Mouse (Mus musculus) G1E (cell line): ENCODE data around the gene Rnf185. TPM values are rescaled to one million over a fixed set of nuclear protein-coding genes. Genes with fewer than 3 reads are reported as not detected.

ENCODE experiments used
- ATAC-seq: 2 replicates; pipeline ENCODE4 v1.8.0; 2016; ENCODE audit warnings: mild to moderate bottlenecking; ENCODE audit not compliant: insufficient number of reproducible peaks, poor library complexity, low FRiP score, severe bottlenecking; ENCODE audit errors: extremely low read depth
- DNase-seq: peaks from one replicate; pipeline ENCODE4 v3.0.0; 2012; ENCODE audit warnings: low spot score
- H3K27me3 ChIP-seq: 2 replicates; pipeline ENCODE4 v1.6.1; 2012; ENCODE audit warnings: mild to moderate bottlenecking, low read length, inconsistent platforms; ENCODE audit not compliant: insufficient read depth
- H3K36me3 ChIP-seq: replicated peaks from 2 replicates; pipeline ENCODE3; 2012; ENCODE audit warnings: mild to moderate bottlenecking, inconsistent platforms
- H3K4me1 ChIP-seq: 2 replicates; pipeline ENCODE4 v1.6.1; 2012; ENCODE audit warnings: low read depth, low read length, inconsistent platforms, mixed read lengths; ENCODE audit not compliant: insufficient read depth
- H3K4me3 ChIP-seq: 2 replicates; pipeline ENCODE4 v1.5.1; 2012; ENCODE audit warnings: low read depth, mild to moderate bottlenecking, inconsistent platforms, low read length, moderate library complexity, mixed read lengths
- H3K9me3 ChIP-seq: replicated peaks from 2 replicates; pipeline ENCODE4 v1.6.1; 2012; ENCODE audit warnings: inconsistent platforms
- CTCF ChIP-seq: IDR thresholded peaks from 2 replicates; pipeline ENCODE4 v1.5.1; 2012; ENCODE audit warnings: low read depth, low read length, inconsistent platforms, mixed read lengths
- GATA1 ChIP-seq: IDR thresholded peaks from 2 replicates; pipeline ENCODE4 v1.6.1; 2012; ENCODE audit warnings: borderline replicate concordance, low read length, inconsistent platforms, mixed read lengths
- GATA2 ChIP-seq: IDR thresholded peaks from 2 replicates; pipeline ENCODE4 v1.6.1; 2012; ENCODE audit warnings: low read depth, low read length, inconsistent platforms, borderline replicate concordance
- POLR2AphosphoS5 ChIP-seq: IDR thresholded peaks from 2 replicates; pipeline ENCODE4 v1.6.1; 2012; ENCODE audit warnings: low read depth, low read length, inconsistent platforms; ENCODE audit not compliant: insufficient replicate concordance
- TAL1 ChIP-seq: conservative IDR thresholded peaks from 2 replicates; pipeline ENCODE4 v1.6.1; 2012; ENCODE audit warnings: low read depth, low read length, inconsistent platforms, mixed read lengths
- polyA plus RNA-seq: library from polyadenylated mRNA; stranded (reverse); fragments of >175 nt; gene quantifications from 2 replicates; pipeline ENCODE4 v1.2.3, GENCODE M21; 2012
- total RNA-seq, 2 experiments: library from RNA; stranded (forward) in 1 of 2; stranded (reverse) in 1 of 2; fragments of 200-1000 nt in 1 of 2; fragments of >200 nt in 1 of 2; fragmentation: Nextera tagmentation in 1 of 2; gene quantifications; 2 replicates each; pipeline ENCODE4 v1.2.3; 2014 to 2017

Rnf185 gene
- total and polyA plus RNA-seq, 3 experiments: 2.7 to 17.4 (median 13.4) TPM

DNA sequence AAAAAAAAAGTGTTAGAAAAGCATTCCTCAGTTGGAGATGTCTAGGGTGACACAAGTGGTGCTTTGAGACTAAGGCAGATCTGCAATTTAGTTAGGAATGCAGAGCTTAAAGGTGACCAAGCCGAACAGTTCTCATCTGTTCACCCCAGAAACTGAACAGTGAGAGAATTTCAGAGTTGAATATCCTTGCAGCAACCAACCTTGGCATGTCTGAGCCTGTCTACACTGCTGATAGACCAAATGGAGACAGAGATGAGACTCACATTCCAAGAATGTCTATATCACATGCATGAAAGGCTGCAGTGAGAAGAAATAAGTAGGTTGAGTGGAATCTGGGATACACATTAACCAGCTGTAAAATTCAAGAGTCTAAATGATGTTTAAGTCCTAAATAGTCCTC is 14.5 kb downstream of the Rnf185 start:
- DNase-seq (no peak), ATAC-seq (no peak)
- peaks cover 15% of the 10 kb centered on the region for H3K36me3 ChIP-seq
- H3K27me3 ChIP-seq: no peaks in the 10 kb centered on the region
- H3K9me3 ChIP-seq: no peaks in the 10 kb centered on the region
- TF ChIP-seq CTCF: no peak
- TF ChIP-seq POLR2AphosphoS5: no peak
- no peak for TF ChIP-seq GATA1
- no peak for TF ChIP-seq TAL1
- TF ChIP-seq GATA2: no peak
- no peaks in the 10 kb centered on the region; the same call in 1 of the 2 replicates for H3K4me1 ChIP-seq
- H3K4me3 ChIP-seq: no peak overlapping the region

DNA sequence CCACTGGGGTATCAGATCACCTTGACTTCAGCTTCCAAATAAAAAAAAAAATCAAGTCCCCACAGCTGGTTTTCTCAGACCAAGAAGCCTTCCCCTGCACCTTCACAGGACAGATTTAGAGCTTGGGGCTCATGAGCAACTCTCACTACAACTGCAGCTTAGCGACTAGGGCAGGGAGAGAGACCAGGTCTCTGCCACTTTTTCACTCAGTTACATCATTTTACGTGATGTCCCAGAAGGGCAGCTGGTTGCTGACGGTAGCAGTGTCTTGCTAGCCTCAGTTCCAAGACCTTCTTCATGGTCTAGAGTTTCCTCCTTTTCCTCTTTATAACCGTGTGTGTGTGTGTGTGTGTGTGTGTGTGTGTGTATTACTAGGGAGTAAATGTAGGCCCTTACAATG is 18.4 kb downstream of the Rnf185 start:
- no peak overlapping the region for H3K4me3 ChIP-seq

DNA sequence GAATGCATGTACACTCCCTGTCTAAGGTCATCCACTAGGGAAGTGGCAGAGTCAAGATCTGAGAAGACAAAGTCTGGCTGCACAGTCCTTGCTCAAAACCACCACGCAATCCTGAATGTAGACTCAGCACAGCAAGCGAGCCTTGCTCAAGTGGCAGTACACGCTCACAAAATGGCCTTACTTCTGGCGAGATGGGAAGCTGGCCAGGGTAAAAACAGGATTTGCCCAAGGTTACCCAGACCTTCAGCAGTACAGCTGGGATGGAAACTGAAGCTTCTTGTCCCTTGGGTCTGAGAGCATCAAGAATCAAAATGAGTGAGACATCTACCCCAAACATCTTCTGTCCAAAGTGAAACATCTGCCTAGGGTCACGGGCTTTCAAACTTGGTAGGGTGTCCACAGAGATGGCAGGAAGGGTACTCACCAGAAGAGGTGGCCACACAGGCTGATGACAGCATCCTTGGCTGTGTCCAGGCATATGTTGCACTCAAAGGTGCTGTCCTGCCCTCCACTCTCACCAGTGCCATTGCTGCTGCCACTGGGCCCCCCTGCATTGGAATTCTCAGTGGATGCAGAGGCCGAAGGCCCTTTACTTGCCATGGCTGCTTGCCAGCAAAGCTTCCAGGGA is 20.1 kb downstream of the Rnf185 start:
- Histone ChIP-seq H3K9me3 (no peaks in the 10 kb centered on the region), H3K27me3 (no peaks in the 10 kb centered on the region), H3K4me3 (no peak overlapping the region), H3K4me1 (no peaks in the 10 kb centered on the region), H3K36me3 (peaks cover 24% of the 10 kb centered on the region)
- no peak for ATAC-seq
- DNase-seq: no peak
- TF ChIP-seq GATA1 (no peak), GATA2 (no peak), TAL1 (no peak), POLR2AphosphoS5 (no peak), CTCF (no peak)

More for the DNA sequence above, 18.4 kb downstream of the Rnf185 start:
- H3K27me3 ChIP-seq: no peaks in the 10 kb centered on the region
- no peak for DNase-seq
- no peaks in the 10 kb centered on the region for H3K4me1 ChIP-seq
- no peak for ATAC-seq
- no peaks in the 10 kb centered on the region for H3K9me3 ChIP-seq
- TF ChIP-seq POLR2AphosphoS5 (no peak), GATA1 (no peak), CTCF (no peak), TAL1 (no peak)
- H3K36me3 ChIP-seq: peaks cover 25% of the 10 kb centered on the region

DNA sequence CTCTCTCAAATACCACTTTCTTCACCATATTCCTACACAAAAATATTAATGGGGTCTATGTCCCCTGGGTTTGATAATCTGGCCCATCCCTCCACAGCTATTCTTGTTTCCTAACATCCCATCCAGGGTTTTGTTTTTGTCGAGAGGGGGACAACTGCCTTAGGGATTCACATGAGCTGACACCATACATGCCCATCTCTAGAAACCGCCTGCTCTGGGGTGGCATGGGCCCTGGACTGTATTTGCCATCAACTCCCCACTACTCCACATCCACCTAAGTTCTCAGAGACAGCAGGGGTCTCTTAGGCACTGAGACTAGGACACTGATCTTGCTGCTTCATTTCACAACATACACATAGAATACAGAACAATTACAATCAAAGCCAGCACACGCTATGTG is 20.6 kb downstream of the Rnf185 start:
- no peak for ATAC-seq
- no peak for DNase-seq
- Histone ChIP-seq H3K4me3 (no peak overlapping the region), H3K4me1 (no peaks in the 10 kb centered on the region), H3K9me3 (no peaks in the 10 kb centered on the region), H3K27me3 (no peaks in the 10 kb centered on the region), H3K36me3 (peaks cover 25% of the 10 kb centered on the region)
- TF ChIP-seq TAL1 (no peak), POLR2AphosphoS5 (no peak), GATA1 (no peak), CTCF (no peak), GATA2 (no peak)

DNA sequence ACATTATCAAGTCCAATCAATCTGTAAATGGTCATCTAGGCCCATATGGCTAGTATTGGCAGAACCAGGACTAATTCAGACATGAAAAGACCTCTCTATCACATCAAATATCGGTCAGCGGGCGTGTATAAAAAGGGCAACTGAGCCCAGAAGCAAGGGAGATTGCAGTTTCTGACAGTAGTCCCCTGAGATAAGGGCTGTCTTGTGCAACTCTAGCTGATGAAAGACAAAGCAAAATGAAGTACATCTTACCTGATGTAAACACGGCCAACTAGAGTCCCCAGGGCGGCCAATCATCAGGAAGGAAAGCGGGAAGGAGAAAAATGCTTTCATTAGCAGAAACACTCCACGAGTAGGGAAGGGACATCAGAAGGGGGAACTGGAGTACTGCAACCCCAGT is 23.5 kb downstream of the Rnf185 start:
- H3K4me1 ChIP-seq: no peaks in the 10 kb centered on the region
- no peaks in the 10 kb centered on the region for H3K27me3 ChIP-seq
- TF ChIP-seq POLR2AphosphoS5 (no peak), CTCF (no peak), GATA2 (no peak), GATA1 (no peak), TAL1 (no peak)
- no peak overlapping the region for H3K4me3 ChIP-seq
- H3K9me3 ChIP-seq: no peaks in the 10 kb centered on the region
- DNase-seq (no peak), ATAC-seq (no peak)
- peaks cover 42% of the 10 kb centered on the region for H3K36me3 ChIP-seq

DNA sequence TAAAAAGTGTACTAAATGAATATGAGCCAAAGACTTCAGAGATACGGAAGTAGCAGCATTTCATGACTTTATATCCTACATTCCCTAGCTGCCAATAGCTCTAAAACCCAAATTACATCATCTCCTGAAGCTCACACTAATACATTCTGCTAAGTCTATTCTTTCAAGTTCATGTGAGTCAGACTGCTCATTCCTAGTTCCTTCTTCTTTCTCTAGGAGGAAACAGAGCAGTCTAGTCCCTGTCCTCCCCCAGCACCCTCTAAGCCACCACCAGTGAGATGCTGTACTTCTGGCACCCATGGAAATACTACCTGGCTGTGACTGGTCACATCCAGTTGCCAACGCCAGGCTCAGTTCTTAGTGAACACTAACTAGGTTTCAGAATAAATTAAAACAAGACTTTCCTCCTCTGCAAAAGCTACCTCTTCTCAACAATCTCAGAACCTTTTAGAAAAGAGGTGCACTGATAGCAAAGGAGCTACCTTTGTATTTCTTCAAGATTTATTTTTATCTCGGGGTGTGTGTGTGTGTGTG is 24.4 kb downstream of the Rnf185 start:
- ATAC-seq (no peak), DNase-seq (no peak)
- Histone ChIP-seq H3K27me3 (no peaks in the 10 kb centered on the region), H3K4me3 (no peak overlapping the region), H3K9me3 (0 out of 2 replicates have a peak, but pooled peaks cover 2% of the 10 kb centered on the region), H3K4me1 (no peaks in the 10 kb centered on the region), H3K36me3 (peaks cover 46% of the 10 kb centered on the region)
- no peak for TF ChIP-seq GATA2
- no peak for TF ChIP-seq POLR2AphosphoS5
- TF ChIP-seq GATA1: no peak
- no peak for TF ChIP-seq TAL1
- no peak for TF ChIP-seq CTCF

DNA sequence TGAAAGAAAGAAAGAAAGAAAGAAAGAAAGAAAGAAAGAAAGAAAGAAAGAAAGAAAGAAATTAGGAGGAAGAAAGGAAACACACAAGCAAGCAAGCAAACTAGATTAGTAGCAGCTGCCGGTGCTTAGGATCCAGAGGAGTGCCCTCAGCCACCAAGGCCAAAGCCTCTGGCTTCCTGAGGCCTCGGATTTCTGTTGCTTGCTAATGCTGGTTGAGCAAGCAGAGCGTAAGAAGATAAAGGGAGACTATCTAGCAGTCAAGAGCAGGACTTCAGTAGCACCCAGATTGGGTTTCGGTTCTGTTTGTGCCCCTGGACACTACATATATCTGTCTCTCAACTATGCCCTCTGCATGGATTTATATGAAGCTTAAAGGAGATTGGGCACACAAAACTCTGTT is 29.9 kb downstream of the Rnf185 start:
- Histone ChIP-seq H3K4me1 (no peaks in the 10 kb centered on the region), H3K27me3 (no peaks in the 10 kb centered on the region), H3K36me3 (peaks cover 58% of the 10 kb centered on the region), H3K9me3 (0 out of 2 replicates have a peak, but pooled peaks cover 2% of the 10 kb centered on the region), H3K4me3 (no peak overlapping the region)
- no peak for DNase-seq
- no peak for ATAC-seq
- TF ChIP-seq POLR2AphosphoS5 (no peak), GATA2 (no peak), GATA1 (no peak), TAL1 (no peak), CTCF (no peak)
